Mouse (Mus musculus): Measurements from ENCODE around the gene Ninl. TPM values are rescaled to one million over a fixed set of nuclear protein-coding genes. Genes with fewer than 3 reads are reported as not detected.
"Not testable (repeated sequence)": the region's sequence is repeated elsewhere in the genome, so short reads cannot be mapped to it uniquely, and the experiment has no call there.

The Ninl gene
- polyA plus RNA-seq, 1 experiment from 2014 or later: 9.7 TPM

DNA sequence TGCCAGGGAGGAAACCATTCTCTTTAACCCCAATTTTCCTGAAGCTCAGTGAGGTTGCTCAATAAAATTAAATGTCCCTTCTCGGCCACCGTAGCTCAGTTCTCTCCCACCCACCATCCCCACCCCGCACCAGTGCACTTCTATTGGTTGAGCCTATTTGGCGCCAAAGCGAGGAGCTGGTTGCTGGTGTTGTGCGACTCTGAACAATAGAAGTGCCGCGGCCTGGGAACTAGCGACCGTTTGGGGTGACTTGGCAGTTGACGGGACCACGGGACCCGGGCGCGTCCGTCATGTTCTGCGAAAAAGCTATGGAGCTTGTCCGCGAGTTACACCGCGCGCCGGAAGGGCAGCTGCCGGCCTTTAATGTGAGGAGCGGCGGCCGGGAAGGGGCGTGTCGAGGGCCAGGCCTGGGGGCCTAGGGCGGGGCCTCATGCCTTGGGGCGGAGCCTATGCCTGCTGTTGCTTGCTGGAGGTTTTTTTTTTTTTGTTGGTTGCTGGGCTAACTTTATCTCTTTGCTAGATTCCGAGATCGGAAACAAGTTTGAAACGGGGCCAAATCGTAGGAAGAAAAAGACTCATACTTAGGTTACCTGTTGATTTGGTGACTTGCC, 129.6 kb downstream of the Ninl start:
- Histone ChIP-seq H3K27ac (ENCODE audit: low read length) (peak overlapping the region; percentile 91), H3K4me2 (ENCODE audit: low read depth, low read length) (peak overlapping the region; percentile 83), H3K9me3 (ENCODE audit: control insufficient read depth, low read length) (no peaks in the 10 kb centered on the region), H3K27me3 (ENCODE audit: control insufficient read depth, insufficient read depth, low read depth, low read length) (no peaks in the 10 kb centered on the region), H3K4me1 (replicated peaks; ENCODE audit: control insufficient read depth, insufficient read depth, low read length) (peaks cover 2% of the 10 kb centered on the region; the same call in 1 of the 2 replicates), H3K9ac (ENCODE audit: low read length) (peak overlapping the region; percentile 81), H3K36me3 (ENCODE audit: control insufficient read depth, insufficient read depth, low read length) (no peaks in the 10 kb centered on the region), H3K4me3 (ENCODE audit: low read length) (peak overlapping the region; percentile 80)
- WGBS: under 1% methylated on average over 35 of the region's 35 CpGs
- ATAC-seq (ENCODE audit: low read depth): peak; percentile 97

DNA sequence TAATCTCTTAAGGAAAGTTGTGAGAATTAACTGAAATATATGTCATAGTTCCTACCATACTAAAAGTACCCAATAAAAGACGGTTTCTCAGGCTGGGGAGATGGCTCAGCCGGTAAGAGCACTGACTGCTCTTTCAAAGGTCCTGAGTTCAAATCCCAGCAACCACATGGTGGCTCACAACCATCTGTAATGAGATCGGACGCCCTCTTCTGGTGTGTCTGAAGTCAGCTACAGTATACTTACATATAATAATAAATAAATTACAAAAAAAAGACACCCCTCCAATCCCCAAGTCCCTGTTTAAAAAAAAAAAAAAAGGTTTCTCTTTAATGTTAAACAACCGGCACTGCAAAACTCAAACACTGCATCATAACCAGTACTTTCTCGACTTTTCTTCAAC, 130.3 kb downstream of the Ninl start:
- Histone ChIP-seq H3K4me3 (ENCODE audit: low read length) (peak overlapping the region; percentile 80), H3K9ac (ENCODE audit: low read length) (peak overlapping the region; percentile 49; the same call in 1 of the 2 replicates), H3K4me2 (ENCODE audit: low read depth, low read length) (peak overlapping the region; percentile 83)
- ATAC-seq (ENCODE audit: low read depth); H3K27me3 ChIP-seq (ENCODE audit: control insufficient read depth, insufficient read depth, low read depth, low read length); H3K27ac ChIP-seq (ENCODE audit: low read length); H3K4me1 ChIP-seq (replicated peaks; ENCODE audit: control insufficient read depth, insufficient read depth, low read length); H3K9me3 ChIP-seq (ENCODE audit: control insufficient read depth, low read length); H3K36me3 ChIP-seq (ENCODE audit: control insufficient read depth, insufficient read depth, low read length): not testable (repeated sequence)
- WGBS: 42% methylated on average over 6 of the region's 6 CpGs

DNA sequence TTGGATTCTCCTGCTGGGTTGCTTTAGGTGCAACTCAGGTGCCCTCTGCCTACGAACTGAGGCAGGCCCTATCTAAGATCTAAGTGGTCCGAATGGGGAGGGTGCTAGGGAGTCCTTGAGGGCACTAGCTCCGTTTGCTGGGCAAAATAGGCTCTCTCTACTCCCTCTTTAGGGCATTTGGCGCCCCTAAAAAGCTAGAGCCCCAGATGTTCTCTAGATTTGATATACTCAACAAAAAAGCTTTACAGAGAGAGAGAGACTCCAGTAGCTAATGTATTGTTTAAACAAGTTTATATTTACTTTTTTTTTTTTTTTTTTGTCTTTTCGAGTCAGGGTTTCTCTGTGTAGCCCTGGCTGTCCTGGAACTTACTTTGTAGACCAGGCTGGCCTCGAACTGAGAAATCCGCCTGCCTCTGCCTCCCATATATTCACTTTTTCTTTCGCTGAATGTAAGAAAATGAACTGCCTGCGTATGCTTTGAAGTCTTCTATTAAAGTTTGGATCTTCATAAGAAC, 134.2 kb downstream of the Ninl start, which contains the start of gene Gins1:
Gins1 (plus strand) TSS at position 465 of the 515 bp plus-strand sequence.
- WGBS: 34% methylated on average over 9 of the region's 9 CpGs
- Histone ChIP-seq H3K9me3 (ENCODE audit: control insufficient read depth, low read length) (no peaks in the 10 kb centered on the region), H3K9ac (ENCODE audit: low read length) (peak within 1 kb of the TSS; percentile 91), H3K27ac (ENCODE audit: low read length) (peak within 1 kb of the TSS; percentile 84), H3K27me3 (ENCODE audit: control insufficient read depth, insufficient read depth, low read depth, low read length) (no peaks in the 10 kb centered on the region), H3K36me3 (ENCODE audit: control insufficient read depth, insufficient read depth, low read length) (no peaks in the 10 kb centered on the region; the same call in 1 of the 2 replicates), H3K4me1 (replicated peaks; ENCODE audit: control insufficient read depth, insufficient read depth, low read length) (peaks cover 10% of the 10 kb centered on the region), H3K4me3 (ENCODE audit: low read length) (peak within 1 kb of the TSS; percentile 87), H3K4me2 (ENCODE audit: low read depth, low read length) (peak within 1 kb of the TSS; percentile 92)
- ATAC-seq (ENCODE audit: low read depth): no peak; the same call in 1 of the 2 replicates

DNA sequence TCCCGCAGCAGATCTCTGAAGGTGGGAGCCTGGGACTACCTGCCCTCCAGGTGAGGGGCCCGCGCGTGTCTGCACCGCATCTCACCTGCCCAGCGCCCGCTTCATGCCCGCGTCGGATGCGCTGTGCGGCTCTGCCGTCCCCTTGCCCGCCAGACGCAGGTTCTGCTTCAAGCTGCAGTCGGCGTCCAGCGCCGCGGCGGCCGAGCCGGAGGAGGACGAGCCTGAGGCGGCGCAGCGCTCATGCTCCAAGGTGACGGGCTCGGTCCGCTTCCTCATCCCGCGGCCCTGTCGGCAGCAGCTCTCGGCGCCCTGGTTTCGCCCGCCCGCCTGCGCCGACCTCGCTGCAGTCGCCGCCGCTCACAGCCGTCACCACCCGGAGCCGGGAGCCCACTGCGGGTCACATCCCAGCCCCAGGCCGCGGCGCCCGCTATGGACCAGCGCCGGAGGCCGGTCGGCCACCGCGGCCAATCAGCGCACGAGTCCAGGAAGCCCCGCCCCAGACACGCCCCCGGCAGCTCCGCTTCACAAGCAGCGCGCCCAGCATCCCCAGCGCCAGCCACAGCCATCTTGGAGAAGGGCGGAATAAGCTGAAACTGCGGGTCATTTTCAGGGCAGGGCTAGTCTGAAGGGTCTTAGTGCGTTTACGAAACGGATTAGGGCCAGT, 134.8 kb downstream of the Ninl start, which contains the start of gene Abhd12:
Abhd12 (minus strand) TSS at position 470 of the 664 bp plus-strand sequence.
- Histone ChIP-seq H3K4me1 (replicated peaks; ENCODE audit: control insufficient read depth, insufficient read depth, low read length) (peaks cover 10% of the 10 kb centered on the region), H3K9me3 (ENCODE audit: control insufficient read depth, low read length) (no peaks in the 10 kb centered on the region), H3K9ac (ENCODE audit: low read length) (peak within 1 kb of the TSS; percentile 91), H3K27ac (ENCODE audit: low read length) (peak within 1 kb of the TSS; percentile 84), H3K27me3 (ENCODE audit: control insufficient read depth, insufficient read depth, low read depth, low read length) (no peaks in the 10 kb centered on the region), H3K4me3 (ENCODE audit: low read length) (peak within 1 kb of the TSS; percentile 87), H3K36me3 (ENCODE audit: control insufficient read depth, insufficient read depth, low read length) (no peaks in the 10 kb centered on the region; the same call in 1 of the 2 replicates), H3K4me2 (ENCODE audit: low read depth, low read length) (peak within 1 kb of the TSS; percentile 92)
- peak; percentile 99 for ATAC-seq (ENCODE audit: low read depth)
- WGBS: 0% methylated on average over 66 of the region's 72 CpGs

DNA sequence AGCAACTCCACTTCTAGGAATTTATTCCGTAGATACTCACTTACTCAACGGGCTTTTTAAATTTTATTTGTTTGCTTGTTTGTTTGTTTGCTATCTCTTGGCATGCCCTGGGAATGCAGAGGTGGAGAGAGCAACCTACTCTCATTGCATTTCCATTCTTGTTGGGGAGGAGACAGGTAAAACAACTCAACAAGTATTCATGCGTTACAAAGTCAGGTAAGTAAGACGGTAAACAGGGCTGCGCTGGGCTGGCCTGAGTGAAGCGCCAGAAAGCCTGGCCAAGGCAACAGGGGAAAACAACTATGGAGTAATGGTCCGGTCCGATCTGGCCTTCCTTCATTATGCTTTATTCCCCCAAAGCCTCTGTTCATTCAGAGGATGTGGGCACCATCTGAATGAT, 136.8 kb downstream of the Ninl start:
- Histone ChIP-seq H3K27me3 (ENCODE audit: control insufficient read depth, insufficient read depth, low read depth, low read length) (no peaks in the 10 kb centered on the region), H3K4me1 (replicated peaks; ENCODE audit: control insufficient read depth, insufficient read depth, low read length) (peaks cover 9% of the 10 kb centered on the region), H3K36me3 (ENCODE audit: control insufficient read depth, insufficient read depth, low read length) (no peaks in the 10 kb centered on the region; the same call in 1 of the 2 replicates), H3K9ac (ENCODE audit: low read length) (no peak overlapping the region), H3K27ac (ENCODE audit: low read length) (no peak overlapping the region), H3K9me3 (ENCODE audit: control insufficient read depth, low read length) (no peaks in the 10 kb centered on the region), H3K4me2 (ENCODE audit: low read depth, low read length) (no peak overlapping the region), H3K4me3 (ENCODE audit: low read length) (no peak overlapping the region)
- no peak for ATAC-seq (ENCODE audit: low read depth)
- 84% methylated on average over 8 of the region's 8 CpGs for WGBS

DNA sequence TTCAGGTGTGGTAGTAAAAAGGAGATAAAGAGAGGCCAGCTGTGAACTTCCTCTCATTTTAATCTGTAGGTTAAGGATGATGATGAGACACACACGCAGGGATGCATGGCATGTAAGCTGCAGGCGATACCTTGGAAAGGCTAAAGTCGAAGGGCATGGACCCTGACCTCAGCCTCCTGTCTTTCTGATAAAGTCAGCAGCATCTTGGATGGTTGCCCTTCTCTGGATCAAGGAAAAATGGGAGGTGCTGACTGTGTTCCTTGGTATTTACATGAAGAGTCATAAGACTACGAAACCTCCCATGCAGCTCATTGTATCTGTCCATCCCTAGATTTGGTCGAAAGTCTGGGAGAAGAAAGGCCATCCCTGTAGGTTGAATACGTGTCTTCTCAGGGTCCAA, 138.8 kb downstream of the Ninl start:
- 84% methylated on average over 6 of the region's 6 CpGs for WGBS
- Histone ChIP-seq H3K27me3 (ENCODE audit: control insufficient read depth, insufficient read depth, low read depth, low read length) (no peaks in the 10 kb centered on the region), H3K36me3 (ENCODE audit: control insufficient read depth, insufficient read depth, low read length) (no peaks in the 10 kb centered on the region; the same call in 1 of the 2 replicates), H3K4me2 (ENCODE audit: low read depth, low read length) (no peak overlapping the region), H3K4me1 (replicated peaks; ENCODE audit: control insufficient read depth, insufficient read depth, low read length) (peaks cover 9% of the 10 kb centered on the region), H3K27ac (ENCODE audit: low read length) (no peak overlapping the region), H3K4me3 (ENCODE audit: low read length) (no peak overlapping the region), H3K9ac (ENCODE audit: low read length) (no peak overlapping the region), H3K9me3 (ENCODE audit: control insufficient read depth, low read length) (no peaks in the 10 kb centered on the region)
- no peak for ATAC-seq (ENCODE audit: low read depth)

DNA sequence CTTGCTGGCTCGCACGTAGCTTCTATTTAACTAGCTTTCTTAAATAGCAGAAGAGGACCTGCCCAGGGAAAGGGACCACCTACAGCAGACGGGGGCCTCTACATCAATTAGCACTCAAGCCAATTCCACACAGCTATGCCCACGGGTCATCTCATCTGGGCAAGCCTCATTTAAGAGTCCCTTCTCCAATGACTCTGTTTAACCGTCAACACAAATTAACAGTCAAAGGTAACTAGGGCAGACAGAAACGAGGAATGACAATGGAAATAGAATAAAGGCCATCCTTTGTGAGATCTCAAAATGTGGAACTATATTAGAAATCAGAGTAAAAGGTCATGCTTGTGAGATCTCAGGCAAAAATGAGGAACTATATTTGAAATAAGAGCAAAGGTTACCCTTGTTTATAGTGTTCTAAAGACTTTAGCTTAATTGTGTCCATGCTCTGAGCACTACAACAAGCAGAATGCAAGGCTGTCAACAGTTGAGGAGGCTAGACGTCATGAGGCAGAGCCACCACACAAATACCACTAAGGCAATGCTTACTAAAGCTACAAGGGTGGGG, 143.4 kb downstream of the Ninl start:
- Histone ChIP-seq H3K9me3 (ENCODE audit: control insufficient read depth, low read length) (no peaks in the 10 kb centered on the region), H3K27me3 (ENCODE audit: control insufficient read depth, insufficient read depth, low read depth, low read length) (no peaks in the 10 kb centered on the region), H3K4me2 (ENCODE audit: low read depth, low read length) (no peak overlapping the region), H3K4me3 (ENCODE audit: low read length) (no peak overlapping the region), H3K4me1 (replicated peaks; ENCODE audit: control insufficient read depth, insufficient read depth, low read length) (no peaks in the 10 kb centered on the region), H3K9ac (ENCODE audit: low read length) (no peak overlapping the region), H3K36me3 (ENCODE audit: control insufficient read depth, insufficient read depth, low read length) (no peaks in the 10 kb centered on the region; the same call in 1 of the 2 replicates), H3K27ac (ENCODE audit: low read length) (no peak overlapping the region)
- no peak for ATAC-seq (ENCODE audit: low read depth)
- WGBS: 69% methylated on average over 7 of the region's 7 CpGs

DNA sequence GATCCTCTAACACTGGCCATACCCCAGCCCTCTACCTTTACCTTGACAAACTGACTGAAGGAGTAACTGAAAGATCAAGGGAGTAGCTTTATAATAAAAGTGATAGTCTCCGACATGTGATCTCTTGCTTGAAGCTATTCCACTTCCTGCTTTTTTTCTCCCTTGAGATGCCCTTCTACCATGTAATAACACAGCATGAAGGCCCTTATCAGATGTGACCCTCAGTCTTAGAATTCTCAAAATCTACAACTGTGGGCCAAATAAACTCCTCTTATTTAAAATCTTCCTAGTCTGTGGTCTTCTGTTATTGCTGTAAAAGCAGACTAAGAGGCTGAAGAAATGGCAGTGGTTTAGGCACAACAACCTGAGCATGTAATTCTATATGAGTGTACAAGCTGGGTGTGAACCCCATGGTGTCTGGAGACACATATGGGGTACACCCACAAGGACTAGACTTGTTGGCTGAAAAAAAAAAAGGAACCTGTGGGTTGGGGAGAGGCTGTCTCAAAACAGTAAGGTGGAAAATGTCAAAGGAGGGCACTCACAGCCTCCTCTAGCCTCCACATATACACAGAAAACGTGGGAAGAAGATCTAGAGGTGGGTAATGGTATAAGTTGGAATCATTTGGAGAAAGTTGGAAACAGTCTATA, 144.4 kb downstream of the Ninl start:
- WGBS: 85% methylated on average over 2 of the region's 2 CpGs
- no peak for ATAC-seq (ENCODE audit: low read depth)
- no peaks in the 10 kb centered on the region for H3K27me3 ChIP-seq (ENCODE audit: control insufficient read depth, insufficient read depth, low read depth, low read length)
- no peak overlapping the region for H3K4me3 ChIP-seq (ENCODE audit: low read length)
- H3K4me1 ChIP-seq (replicated peaks; ENCODE audit: control insufficient read depth, insufficient read depth, low read length): no peaks in the 10 kb centered on the region
- no peak overlapping the region for H3K9ac ChIP-seq (ENCODE audit: low read length)
- H3K36me3 ChIP-seq (ENCODE audit: control insufficient read depth, insufficient read depth, low read length): no peaks in the 10 kb centered on the region
- no peaks in the 10 kb centered on the region for H3K9me3 ChIP-seq (ENCODE audit: control insufficient read depth, low read length)
- H3K27ac ChIP-seq (ENCODE audit: low read length): no peak overlapping the region
- H3K4me2 ChIP-seq (ENCODE audit: low read depth, low read length): no peak overlapping the region

DNA sequence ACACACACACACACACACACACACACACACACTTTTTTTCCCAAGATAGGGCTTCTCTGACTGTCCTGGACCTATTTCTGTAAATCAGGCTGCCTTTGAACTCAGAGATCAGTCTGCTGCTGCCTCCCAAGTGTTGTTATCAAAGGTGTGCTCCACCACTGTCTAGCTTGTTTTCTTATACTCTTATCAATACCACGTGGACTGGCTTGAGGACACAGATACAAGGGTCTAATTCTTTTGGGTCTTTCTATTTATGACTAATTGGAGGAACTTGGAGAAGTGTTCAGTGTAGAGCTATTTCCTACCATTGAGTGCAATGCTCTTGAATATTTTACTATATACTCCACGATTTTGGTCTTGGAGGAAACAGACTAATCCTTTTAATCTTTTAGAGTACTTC, 151.8 kb downstream of the Ninl start:
- Histone ChIP-seq H3K4me2 (ENCODE audit: low read depth, low read length) (no peak overlapping the region), H3K4me1 (replicated peaks; ENCODE audit: control insufficient read depth, insufficient read depth, low read length) (0 out of 2 replicates have a peak, but pooled peaks cover 2% of the 10 kb centered on the region), H3K36me3 (ENCODE audit: control insufficient read depth, insufficient read depth, low read length) (no peaks in the 10 kb centered on the region), H3K4me3 (ENCODE audit: low read length) (no peak overlapping the region), H3K9ac (ENCODE audit: low read length) (no peak overlapping the region), H3K27me3 (ENCODE audit: control insufficient read depth, insufficient read depth, low read depth, low read length) (no peaks in the 10 kb centered on the region), H3K27ac (ENCODE audit: low read length) (no peak overlapping the region), H3K9me3 (ENCODE audit: control insufficient read depth, low read length) (no peaks in the 10 kb centered on the region; the same call in 1 of the 2 replicates)
- WGBS: 36% methylated on average over 2 of the region's 2 CpGs
- ATAC-seq (ENCODE audit: low read depth): no peak

All from lung, embryonic 16.5 days (tissue).